Mouse (Mus musculus): Measurements from ENCODE around the gene Dst.

- TF ChIP-seq CTCF (IDR thresholded peaks at IDR 0.05; ENCODE audit: low read depth, low read length) = no peak
- no peak for TF ChIP-seq GATA1 (IDR thresholded peaks at IDR 0.05; ENCODE audit: borderline replicate concordance, low read length)
These were observed 83.0 kb downstream of the Dst start for GRCm38 (mm10) chr1:33991067-33991466.
